Mouse (Mus musculus): ENCODE data around the gene Aasdh.
A peak's percentile ranks its signal among the peaks of the same experiment; 100 is the strongest.

Aasdh gene

GRCm38 (mm10) chr5:76910807-76911206, 5.5 kb upstream of the Aasdh start:
- no peak for DNase-seq

GRCm38 (mm10) chr5:76906155-76906499, 813 bp upstream of the Aasdh start:
- no peak for DNase-seq

GRCm38 (mm10) chr5:76904713-76905404, 455 bp downstream of the Aasdh start:
- DNase-seq = no peak

- no peak for DNase-seq
These were observed 3.2 kb downstream of the Aasdh start for GRCm38 (mm10) chr5:76902131-76902530.

- no peak for DNase-seq
These were observed 12.2 kb downstream of the Aasdh start for GRCm38 (mm10) chr5:76893084-76893483.

- DNase-seq = no peak
These were observed 12.7 kb downstream of the Aasdh start for GRCm38 (mm10) chr5:76892608-76893007.

- DNase-seq = no peak
These were observed 18.3 kb downstream of the Aasdh start for GRCm38 (mm10) chr5:76887011-76887410.

GRCm38 (mm10) chr5:76884107-76884506, 21.2 kb downstream of the Aasdh start:
- DNase-seq = no peak

GRCm38 (mm10) chr5:76876106-76876758, 29.1 kb downstream of the Aasdh start:
- DNase-seq = no peak

GRCm38 (mm10) chr5:76869553-76869952, 35.8 kb downstream of the Aasdh start:
- DNase-seq = no peak

GRCm38 (mm10) chr5:76868693-76869286, 36.5 kb downstream of the Aasdh start:
- peak in 1 of 2 experiments; percentile 45 for DNase-seq

- DNase-seq = no peak
These were observed 38.5 kb downstream of the Aasdh start for GRCm38 (mm10) chr5:76866819-76867218.

GRCm38 (mm10) chr5:76858444-76858843, 46.9 kb downstream of the Aasdh start:
- DNase-seq = no peak

GRCm38 (mm10) chr5:76857103-76858015, 48.0 kb downstream of the Aasdh start:
- no peak for DNase-seq

- DNase-seq = no peak
These were observed 49.3 kb downstream of the Aasdh start for GRCm38 (mm10) chr5:76855829-76856600.

GRCm38 (mm10) chr5:76853549-76853948, 51.8 kb downstream of the Aasdh start:
- peak; percentile 41 to 50 for DNase-seq

- DNase-seq = no peak
These were observed 54.0 kb downstream of the Aasdh start for GRCm38 (mm10) chr5:76851316-76851715.

- no peak for DNase-seq
These were observed 58.2 kb downstream of the Aasdh start for GRCm38 (mm10) chr5:76847106-76847505.

- no peak for DNase-seq
These were observed 60.6 kb downstream of the Aasdh start for GRCm38 (mm10) chr5:76844618-76845186.

- DNase-seq = no peak
These were observed 61.4 kb downstream of the Aasdh start for GRCm38 (mm10) chr5:76843851-76844419.

- no peak for DNase-seq
These were observed 61.9 kb downstream of the Aasdh start for GRCm38 (mm10) chr5:76843448-76843847.

GRCm38 (mm10) chr5:76841859-76842258, 63.5 kb downstream of the Aasdh start:
- DNase-seq = no peak
